Mouse (Mus musculus) testis, adult 2 months (tissue): ENCODE results near the gene Pomgnt2. TPM values are rescaled to one million over a fixed set of nuclear protein-coding genes. Genes with fewer than 3 reads are reported as not detected.
"Not testable (repeated sequence)": the region's sequence is repeated elsewhere in the genome, so short reads cannot be mapped to it uniquely, and the experiment has no call there.

Experiments used
- H3K27ac ChIP-seq: fragments of 200-500 bp; 2 replicates; pipeline ENCODE4 v1.5.1; 2012; ENCODE audit warnings: low read depth, low read length; ENCODE audit not compliant: control insufficient read depth, insufficient read depth
- H3K27me3 ChIP-seq: fragments of 200-500 bp; 2 replicates; pipeline ENCODE4 v1.6.1; 2012; ENCODE audit warnings: mild to moderate bottlenecking, low read length, moderate library complexity; ENCODE audit not compliant: control insufficient read depth, insufficient read depth
- H3K36me3 ChIP-seq: fragments of 200-500 bp; 2 replicates; pipeline ENCODE4 v1.6.1; 2012; ENCODE audit warnings: mild to moderate bottlenecking, low read length; ENCODE audit not compliant: control insufficient read depth, insufficient read depth
- H3K4me1 ChIP-seq: fragments of 200-500 bp; 2 replicates; pipeline ENCODE4 v1.6.1; 2012; ENCODE audit warnings: low read length; ENCODE audit not compliant: control insufficient read depth, insufficient read depth
- H3K4me3 ChIP-seq: fragments of 200-500 bp; 2 replicates; pipeline ENCODE4 v1.5.1; 2012; ENCODE audit warnings: low read depth, mild to moderate bottlenecking, low read length, moderate library complexity, mixed read lengths; ENCODE audit not compliant: control insufficient read depth
- CTCF ChIP-seq: fragments of 200-500 bp; IDR thresholded peaks from 2 replicates; pipeline ENCODE4 v1.5.1; 2012; ENCODE audit warnings: low read depth, mild to moderate bottlenecking, inconsistent platforms, low read length, moderate library complexity; ENCODE audit not compliant: control insufficient read depth, insufficient read depth, insufficient replicate concordance
- POLR2A ChIP-seq: fragments of 200-500 bp; IDR thresholded peaks from 2 replicates; pipeline ENCODE4 v1.6.1; 2012; ENCODE audit warnings: low read depth, mild to moderate bottlenecking, inconsistent platforms, low read length, moderate library complexity; ENCODE audit not compliant: control insufficient read depth
- polyA plus RNA-seq: library from polyadenylated mRNA; depleted of rRNA; stranded (reverse); fragments of >200 nt; gene quantifications from 2 replicates; pipeline ENCODE4 v1.2.3, GENCODE M21; 2012

Gene Pomgnt2
- polyA plus RNA-seq, 1 experiment: 8.7 TPM

DNA sequence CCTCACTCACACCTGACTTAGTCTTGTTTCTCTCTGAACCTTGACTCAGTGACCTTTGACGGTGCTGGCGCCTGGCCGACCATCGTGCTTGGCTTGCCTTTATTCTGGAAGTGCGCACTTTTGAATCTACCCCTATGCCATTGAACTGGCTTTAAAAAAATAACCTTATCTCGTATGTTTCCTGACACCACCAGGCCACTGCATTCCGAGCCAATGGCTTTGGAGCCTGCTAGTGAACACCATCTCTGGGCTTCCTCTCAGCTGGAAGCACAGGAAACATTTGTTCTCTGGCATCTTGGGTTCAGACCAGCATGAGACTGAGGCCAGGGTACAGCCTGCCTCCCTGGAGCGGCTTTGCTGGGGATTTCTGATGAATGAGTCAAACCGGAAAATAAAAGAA lies 25.9 kb upstream of the Pomgnt2 start:
- no peak for TF ChIP-seq POLR2A
- TF ChIP-seq CTCF: no peak
- no peak overlapping the region for H3K4me3 ChIP-seq
- no peak overlapping the region for H3K27ac ChIP-seq
- no peaks in the 10 kb centered on the region for H3K36me3 ChIP-seq
- no peaks in the 10 kb centered on the region for H3K27me3 ChIP-seq
- peaks cover 2% of the 10 kb centered on the region for H3K4me1 ChIP-seq

DNA sequence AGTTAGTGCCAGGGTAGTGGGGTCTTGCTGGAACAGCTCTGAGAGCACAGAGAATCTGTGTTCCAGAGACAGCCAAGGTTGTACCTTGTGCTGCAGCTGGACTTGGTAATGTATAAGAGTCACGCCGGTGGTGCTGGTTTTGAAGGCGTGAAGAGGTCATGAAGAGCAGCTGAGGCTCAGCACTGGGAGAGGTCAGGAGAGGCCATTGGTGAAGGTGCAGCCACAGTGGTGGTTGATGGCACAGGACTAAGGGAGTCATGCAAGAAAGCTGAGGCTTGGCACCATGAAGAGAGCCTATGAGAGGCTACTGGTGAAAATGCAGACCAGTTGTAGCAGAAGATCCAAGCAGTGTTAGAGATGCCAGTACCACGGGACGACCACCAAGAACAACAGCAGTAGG lies 24.7 kb upstream of the Pomgnt2 start:
- no peaks in the 10 kb centered on the region for H3K27me3 ChIP-seq
- TF ChIP-seq CTCF: no peak
- no peak for TF ChIP-seq POLR2A
- no peaks in the 10 kb centered on the region; the same call in 1 of the 2 replicates for H3K4me1 ChIP-seq
- no peak overlapping the region for H3K4me3 ChIP-seq
- no peaks in the 10 kb centered on the region for H3K36me3 ChIP-seq
- H3K27ac ChIP-seq: no peak overlapping the region

DNA sequence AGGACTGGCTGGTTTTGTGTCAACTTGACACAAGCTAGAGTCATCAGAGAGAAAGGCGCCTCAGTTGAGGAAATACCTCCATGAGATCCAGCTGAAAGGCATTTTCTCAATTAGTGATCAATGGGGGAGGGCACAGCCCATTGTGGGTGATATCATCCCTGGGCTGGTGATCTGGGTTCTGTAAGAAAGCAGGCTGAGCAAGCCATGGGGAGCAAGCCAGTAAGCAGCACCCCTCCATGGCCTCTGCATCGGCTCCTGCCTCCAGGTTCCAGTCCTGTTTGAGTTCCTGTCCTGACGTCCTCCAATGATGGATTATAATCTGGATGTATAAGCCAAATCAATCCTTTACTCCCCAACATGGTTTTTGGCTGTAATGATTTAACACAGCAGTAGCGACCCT lies 24.3 kb upstream of the Pomgnt2 start:
- not testable (repeated sequence) for H3K27me3 ChIP-seq, H3K4me3 ChIP-seq, H3K27ac ChIP-seq, H3K4me1 ChIP-seq, H3K36me3 ChIP-seq

DNA sequence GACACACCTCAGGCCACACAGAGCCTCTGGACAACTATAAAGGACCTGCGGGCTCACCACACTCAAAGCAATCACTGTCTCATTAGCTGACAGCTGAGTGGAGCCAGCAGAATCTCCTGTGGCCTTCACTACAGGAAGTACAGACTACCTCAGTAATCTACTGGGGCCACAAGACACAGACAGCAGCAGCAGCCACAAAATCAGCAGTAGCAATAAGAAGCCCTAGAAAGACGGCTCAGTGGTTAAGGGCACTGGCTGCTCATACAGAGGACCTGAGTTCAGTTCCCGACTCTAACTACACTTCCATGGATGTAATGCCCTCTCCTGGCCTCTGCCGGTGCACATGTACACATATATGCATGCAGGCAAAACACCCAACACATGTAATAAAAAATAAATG lies 23.4 kb upstream of the Pomgnt2 start:
- TF ChIP-seq POLR2A (no peak), CTCF (no peak)
- Histone ChIP-seq H3K4me1 (peaks cover 3% of the 10 kb centered on the region), H3K4me3 (no peak overlapping the region), H3K27ac (no peak overlapping the region), H3K36me3 (no peaks in the 10 kb centered on the region), H3K27me3 (no peaks in the 10 kb centered on the region)

DNA sequence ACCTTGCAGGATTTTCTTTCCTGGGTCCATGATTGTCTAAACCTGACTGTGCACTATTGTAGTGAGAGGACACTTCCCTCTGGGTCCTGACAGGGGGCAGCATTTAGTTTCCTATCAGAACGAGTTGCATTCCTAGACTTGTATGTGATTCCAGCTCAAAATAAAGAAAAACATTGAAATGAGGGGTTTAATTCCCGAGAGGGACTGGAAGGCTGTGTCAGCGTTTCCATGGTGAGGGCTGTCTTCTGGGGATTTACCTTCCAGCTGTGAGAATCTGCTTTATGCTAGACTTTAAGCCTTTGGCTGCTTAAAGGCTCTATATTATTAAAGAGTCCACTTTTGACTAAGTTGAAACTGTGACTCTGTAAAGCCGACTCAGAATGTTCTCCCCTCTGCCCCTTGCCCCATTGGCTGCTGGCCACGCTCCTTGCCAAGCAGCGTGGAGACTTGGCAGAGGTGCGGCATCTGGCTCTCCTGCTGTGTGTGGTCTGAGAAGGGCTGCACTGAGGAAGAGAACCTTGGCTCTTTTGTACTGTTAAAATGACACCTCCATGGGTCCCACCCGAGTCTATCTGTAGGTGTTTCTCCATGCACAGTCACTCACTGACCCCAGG lies 22.0 kb upstream of the Pomgnt2 start:
- no peak overlapping the region for H3K27ac ChIP-seq
- H3K27me3 ChIP-seq: no peaks in the 10 kb centered on the region
- TF ChIP-seq POLR2A: no peak
- no peak for TF ChIP-seq CTCF
- H3K4me1 ChIP-seq: peaks cover 4% of the 10 kb centered on the region
- H3K4me3 ChIP-seq: no peak overlapping the region
- H3K36me3 ChIP-seq: no peaks in the 10 kb centered on the region

DNA sequence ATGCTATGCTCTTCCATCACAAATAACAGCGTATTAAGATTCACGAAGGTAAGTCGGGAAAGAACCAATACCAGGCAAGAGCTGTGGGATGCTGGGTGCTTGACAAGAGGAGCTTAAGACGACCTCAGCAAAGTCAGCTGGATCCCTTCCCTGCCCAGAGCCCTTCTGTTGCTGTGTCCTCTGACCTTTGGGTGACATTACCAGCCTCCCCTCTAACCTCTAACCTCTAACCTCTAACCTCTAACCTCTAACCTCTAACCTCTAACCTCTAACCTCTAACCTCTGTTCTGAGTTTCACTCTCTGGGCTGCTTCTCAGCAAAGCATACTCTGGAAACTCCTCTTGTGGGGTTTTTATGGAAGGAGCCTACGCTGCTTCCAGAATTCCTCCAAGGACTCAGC lies 21.2 kb upstream of the Pomgnt2 start:
- no peaks in the 10 kb centered on the region for H3K36me3 ChIP-seq
- H3K27me3 ChIP-seq: no peaks in the 10 kb centered on the region
- peaks cover 4% of the 10 kb centered on the region for H3K4me1 ChIP-seq
- no peak overlapping the region for H3K27ac ChIP-seq
- TF ChIP-seq CTCF (no peak), POLR2A (no peak)
- no peak overlapping the region for H3K4me3 ChIP-seq

DNA sequence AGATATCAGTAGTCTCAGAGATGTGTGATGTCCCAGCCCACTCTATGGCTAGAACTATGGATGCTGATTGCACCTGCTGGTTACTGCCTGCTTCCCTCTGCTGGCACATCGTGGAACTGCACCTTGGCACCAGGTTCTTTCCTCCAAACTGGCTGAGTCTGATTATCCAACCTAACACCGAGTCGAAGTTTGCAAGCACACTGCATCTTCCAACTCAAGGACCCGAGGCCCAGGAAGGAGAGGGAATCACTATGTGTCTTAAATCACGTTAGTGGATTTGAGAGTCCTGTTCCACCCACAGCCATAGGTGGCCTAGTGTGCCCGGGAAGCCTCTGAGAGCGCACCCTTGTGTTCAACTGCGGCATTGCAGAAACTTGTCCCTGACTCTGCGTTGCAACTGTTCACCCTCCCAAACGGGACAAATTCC lies 17.3 kb upstream of the Pomgnt2 start:
- H3K4me1 ChIP-seq: peaks cover 4% of the 10 kb centered on the region
- H3K4me3 ChIP-seq: peak overlapping the region; percentile 48
- H3K27me3 ChIP-seq: no peaks in the 10 kb centered on the region
- no peaks in the 10 kb centered on the region for H3K36me3 ChIP-seq
- no peak overlapping the region for H3K27ac ChIP-seq
- TF ChIP-seq POLR2A (no peak), CTCF (peak; percentile 91)

DNA sequence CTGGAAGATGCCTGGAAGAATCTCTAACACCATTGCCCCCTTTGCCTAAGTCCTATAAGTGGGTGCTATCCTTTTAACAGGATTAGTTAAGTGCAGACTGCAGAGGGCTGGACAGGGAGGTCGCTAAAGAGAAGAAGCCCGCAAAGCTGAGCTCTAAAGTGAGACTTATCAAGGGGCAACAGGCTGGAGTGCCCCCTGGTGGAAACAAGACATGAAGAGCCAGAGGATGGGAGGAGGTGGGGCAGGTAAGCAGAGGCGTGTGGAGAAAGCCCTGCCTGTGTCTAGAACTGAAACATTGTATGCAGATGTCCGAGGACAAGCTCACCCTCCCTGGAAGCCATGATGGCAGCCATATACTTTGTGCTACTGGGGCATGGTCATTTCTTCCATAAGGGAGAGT lies 16.7 kb upstream of the Pomgnt2 start:
- Histone ChIP-seq H3K27me3 (no peaks in the 10 kb centered on the region), H3K4me3 (no peak overlapping the region), H3K4me1 (peaks cover 4% of the 10 kb centered on the region), H3K27ac (no peak overlapping the region), H3K36me3 (no peaks in the 10 kb centered on the region)
- TF ChIP-seq CTCF: peak; percentile 18; the same call in 1 of the 2 replicates
- no peak for TF ChIP-seq POLR2A
